Mouse (Mus musculus): ENCODE results near the gene Pdzrn4. TPM values are rescaled to one million over a fixed set of nuclear protein-coding genes. Genes with fewer than 3 reads are reported as not detected.

Gene Pdzrn4
- polyA plus RNA-seq, 2 experiments from 2014 or later: 0.12 TPM; not detected in 1

GRCm38 (mm10) chr15:92500276-92500838 lies 103.7 kb downstream of the Pdzrn4 start:
- no peak for ATAC-seq

GRCm38 (mm10) chr15:92502797-92503196 lies 106.1 kb downstream of the Pdzrn4 start:
- ATAC-seq: no peak

GRCm38 (mm10) chr15:92509372-92509771 lies 112.7 kb downstream of the Pdzrn4 start:
- ATAC-seq: no peak

GRCm38 (mm10) chr15:92515651-92516050 lies 119.0 kb downstream of the Pdzrn4 start:
- no peak for ATAC-seq

- no peak for ATAC-seq
These were observed 124.1 kb downstream of the Pdzrn4 start for GRCm38 (mm10) chr15:92520677-92521225.

- ATAC-seq: no peak
These were observed 125.0 kb downstream of the Pdzrn4 start for GRCm38 (mm10) chr15:92521686-92522085.

- ATAC-seq: no peak
These were observed 128.2 kb downstream of the Pdzrn4 start for GRCm38 (mm10) chr15:92524917-92525316.

GRCm38 (mm10) chr15:92525416-92525815 lies 128.7 kb downstream of the Pdzrn4 start:
- no peak for ATAC-seq

GRCm38 (mm10) chr15:92526731-92527130 lies 130.1 kb downstream of the Pdzrn4 start:
- ATAC-seq: no peak

GRCm38 (mm10) chr15:92543252-92543651 lies 146.6 kb downstream of the Pdzrn4 start:
- no peak for ATAC-seq

- no peak for ATAC-seq
These were observed 150.7 kb downstream of the Pdzrn4 start for GRCm38 (mm10) chr15:92547294-92547911.

- ATAC-seq: no peak
These were observed 158.4 kb downstream of the Pdzrn4 start for GRCm38 (mm10) chr15:92555012-92555574.

GRCm38 (mm10) chr15:92555716-92556115 lies 159.0 kb downstream of the Pdzrn4 start:
- ATAC-seq: no peak

- ATAC-seq: no peak
These were observed 161.9 kb downstream of the Pdzrn4 start for GRCm38 (mm10) chr15:92558592-92558991.

- ATAC-seq: no peak
These were observed 165.5 kb downstream of the Pdzrn4 start for GRCm38 (mm10) chr15:92562149-92562548.

- no peak for ATAC-seq
These were observed 166.9 kb downstream of the Pdzrn4 start for GRCm38 (mm10) chr15:92563576-92563975.

- ATAC-seq: no peak
These were observed 174.0 kb downstream of the Pdzrn4 start for GRCm38 (mm10) chr15:92570526-92571243.

GRCm38 (mm10) chr15:92571244-92571539 lies 174.5 kb downstream of the Pdzrn4 start:
- ATAC-seq: no peak

GRCm38 (mm10) chr15:92577476-92577875 lies 180.8 kb downstream of the Pdzrn4 start:
- no peak for ATAC-seq

- no peak for ATAC-seq
These were observed 183.5 kb downstream of the Pdzrn4 start for GRCm38 (mm10) chr15:92580217-92580616.

- ATAC-seq: no peak
These were observed 184.2 kb downstream of the Pdzrn4 start for GRCm38 (mm10) chr15:92580742-92581383.

- no peak for ATAC-seq
These were observed 187.9 kb downstream of the Pdzrn4 start for GRCm38 (mm10) chr15:92584357-92585138.
